Mouse (Mus musculus) cortical plate, adult 2 months (tissue): ENCODE measurements around the gene Pdxdc1.
"Not testable (repeated sequence)": the region's sequence is repeated elsewhere in the genome, so short reads cannot be mapped to it uniquely, and the experiment has no call there.

Experiments used
- CTCF ChIP-seq: fragments of 200-500 bp; IDR thresholded peaks from 2 replicates; pipeline ENCODE4 v1.5.1; 2011; ENCODE audit warnings: mild to moderate bottlenecking, control low read depth, low read length; ENCODE audit not compliant: insufficient read depth; ENCODE audit errors: extremely low read depth
- POLR2A ChIP-seq: fragments of 200-500 bp; IDR thresholded peaks from 2 replicates; pipeline ENCODE4 v1.6.1; 2011; ENCODE audit warnings: mild to moderate bottlenecking, low read length, control low read depth; ENCODE audit not compliant: insufficient read depth; ENCODE audit errors: extremely low read depth

DNA sequence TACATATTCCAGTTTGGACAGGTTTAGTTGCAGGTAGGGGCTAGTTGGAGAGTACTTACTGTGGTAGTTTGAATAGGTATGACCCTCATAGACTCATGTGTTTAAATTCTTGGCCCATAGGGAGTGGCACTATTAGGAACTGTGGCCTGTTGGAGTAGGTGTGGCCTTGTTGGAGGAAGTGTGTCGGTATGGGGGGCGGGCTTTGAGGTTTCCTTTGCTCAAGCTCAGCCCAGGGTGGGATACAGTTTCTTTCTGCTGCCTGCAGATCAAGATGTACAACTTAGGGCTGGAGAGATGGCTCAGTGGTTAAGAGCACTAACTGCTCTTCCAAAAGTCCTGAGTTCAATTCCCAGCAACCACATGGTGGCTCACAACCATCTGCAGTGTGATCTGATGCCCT is 109.5 kb downstream of the Pdxdc1 start:
- TF ChIP-seq CTCF, POLR2A: not testable (repeated sequence)
